Mouse (Mus musculus): ENCODE data around the gene Gm7137. TPM values are rescaled to one million over a fixed set of nuclear protein-coding genes. Genes with fewer than 3 reads are reported as not detected.
"Not testable (repeated sequence)": the region's sequence is repeated elsewhere in the genome, so short reads cannot be mapped to it uniquely, and the experiment has no call there.

Gm7137 gene
- polyA plus RNA-seq, 1 experiment, result not detected

GRCm38 (mm10) chr10:77769727-77770126 is 18.3 kb downstream of the Gm7137 start:
- WGBS, result 86% methylated on average over 1 of the region's 1 CpGs
- TF ChIP-seq POLR2A (IDR thresholded peaks at IDR 0.05; ENCODE audit: insufficient read depth, low read depth, low read length) (no peak), CTCF (IDR thresholded peaks at IDR 0.05; ENCODE audit: insufficient read depth, low read depth, low read length) (no peak)

GRCm38 (mm10) chr10:77759582-77759981 is 28.4 kb downstream of the Gm7137 start, which contains the start of gene Gm3233:
Gene Gm3233 (minus strand): TSS chr10:77759682.
- H3K4me1 ChIP-seq (ENCODE audit: control insufficient read depth, insufficient read depth, low read length); H3K4me3 ChIP-seq (ENCODE audit: insufficient read depth, low read depth, low read length); H3K27ac ChIP-seq (ENCODE audit: insufficient read depth, low read depth, low read length): not testable (repeated sequence)
- no CpG with 5 or more reads among the region's 1 CpGs for WGBS

More at GRCm38 (mm10) chr10:77769727-77770126, 18.3 kb downstream of the Gm7137 start:
- Histone ChIP-seq H3K4me3 (ENCODE audit: insufficient read depth, low read depth, low read length) (no peak overlapping the region), H3K27ac (ENCODE audit: insufficient read depth, low read depth, low read length) (no peak overlapping the region), H3K4me1 (ENCODE audit: control insufficient read depth, insufficient read depth, low read length) (0 out of 2 replicates have a peak, but pooled peaks cover 3% of the 10 kb centered on the region)

DNA sequence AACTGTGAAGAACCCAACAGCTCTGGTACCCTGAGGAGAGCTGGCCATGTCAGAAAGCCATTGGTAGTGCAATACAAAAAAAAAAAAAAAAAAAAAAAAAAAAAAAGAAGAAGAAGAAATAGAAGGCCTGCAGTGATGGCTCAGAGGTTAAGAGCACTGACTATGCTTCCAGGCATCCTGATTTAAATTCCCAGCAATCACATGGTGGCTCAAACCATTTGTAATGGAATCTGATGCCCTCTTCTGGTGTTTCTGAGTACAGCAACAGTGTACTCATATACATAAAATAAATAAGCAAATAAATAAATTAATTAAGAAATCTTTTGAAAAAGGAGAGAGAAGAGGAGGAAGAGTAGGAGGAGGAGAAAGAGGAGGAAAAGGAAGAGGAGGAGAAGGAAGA is 34.6 kb downstream of the Gm7137 start:
- peaks cover 9% of the 10 kb centered on the region; the same call in 1 of the 2 replicates for H3K4me1 ChIP-seq (ENCODE audit: control insufficient read depth, insufficient read depth, low read length)
- H3K27ac ChIP-seq (ENCODE audit: insufficient read depth, low read depth, low read length), result no peak overlapping the region
- no peak overlapping the region for H3K4me3 ChIP-seq (ENCODE audit: insufficient read depth, low read depth, low read length)
- TF ChIP-seq CTCF (IDR thresholded peaks at IDR 0.05; ENCODE audit: insufficient read depth, low read depth, low read length) (no peak), POLR2A (IDR thresholded peaks at IDR 0.05; ENCODE audit: insufficient read depth, low read depth, low read length) (no peak)

- 72% methylated on average over 3 of the region's 3 CpGs for WGBS
- not testable (repeated sequence) for H3K27ac ChIP-seq (ENCODE audit: insufficient read depth, low read depth, low read length); H3K4me3 ChIP-seq (ENCODE audit: insufficient read depth, low read depth, low read length); H3K4me1 ChIP-seq (ENCODE audit: control insufficient read depth, insufficient read depth, low read length)
Observed at GRCm38 (mm10) chr10:77752312-77752711, 35.7 kb downstream of the Gm7137 start.

DNA sequence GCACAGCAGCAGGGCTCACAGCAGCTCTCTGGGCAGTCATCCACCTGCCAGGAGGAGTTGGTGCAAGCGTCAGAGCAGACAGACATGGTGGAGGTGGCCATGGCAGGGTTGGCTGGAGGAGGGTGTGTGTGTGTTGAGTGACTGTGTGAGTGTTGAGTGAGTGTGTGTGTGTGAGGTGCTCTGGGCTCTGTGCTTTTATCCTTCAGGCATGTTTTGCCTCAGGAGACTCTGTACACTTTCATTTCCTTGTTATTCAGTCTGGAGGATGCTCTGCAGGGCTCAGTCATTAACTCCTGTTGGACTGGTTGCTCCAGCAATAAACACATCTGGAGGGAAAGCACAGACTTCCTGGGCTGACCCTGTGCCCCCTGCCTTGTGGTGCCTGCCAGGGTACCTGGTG is 36.7 kb downstream of the Gm7137 start, which contains the start of gene Gm9736:
TSS of gene Gm9736 (minus strand) at position 101 of the 400 bp plus-strand sequence.
- 75% methylated on average over 1 of the region's 1 CpGs for WGBS
- not testable (repeated sequence) for H3K27ac ChIP-seq (ENCODE audit: insufficient read depth, low read depth, low read length); H3K4me3 ChIP-seq (ENCODE audit: insufficient read depth, low read depth, low read length); H3K4me1 ChIP-seq (ENCODE audit: control insufficient read depth, insufficient read depth, low read length)

GRCm38 (mm10) chr10:77750686-77751085 is 37.3 kb downstream of the Gm7137 start:
- not testable (repeated sequence) for H3K4me3 ChIP-seq (ENCODE audit: insufficient read depth, low read depth, low read length)
- WGBS, result 54% methylated on average over 1 of the region's 1 CpGs

GRCm38 (mm10) chr10:77741924-77742688 is 45.9 kb downstream of the Gm7137 start, which contains the start of gene Gm18596:
Gene Gm18596 (minus strand): TSS chr10:77742638.
- WGBS, result 56% methylated on average over 5 of the region's 5 CpGs

More at GRCm38 (mm10) chr10:77750686-77751085, 37.3 kb downstream of the Gm7137 start:
- H3K4me1 ChIP-seq (ENCODE audit: control insufficient read depth, insufficient read depth, low read length); H3K27ac ChIP-seq (ENCODE audit: insufficient read depth, low read depth, low read length): not testable (repeated sequence)

GRCm38 (mm10) chr10:77738929-77739328 is 49.1 kb downstream of the Gm7137 start:
- H3K27ac ChIP-seq (ENCODE audit: insufficient read depth, low read depth, low read length), result no peak overlapping the region
- no peak overlapping the region for H3K4me3 ChIP-seq (ENCODE audit: insufficient read depth, low read depth, low read length)
- 96% methylated on average over 4 of the region's 4 CpGs for WGBS

More at GRCm38 (mm10) chr10:77741924-77742688, 45.9 kb downstream of the Gm7137 start, which contains the start of gene Gm18596:
- not testable (repeated sequence) for H3K27ac ChIP-seq (ENCODE audit: insufficient read depth, low read depth, low read length); H3K4me3 ChIP-seq (ENCODE audit: insufficient read depth, low read depth, low read length)
- H3K4me1 ChIP-seq (ENCODE audit: control insufficient read depth, insufficient read depth, low read length), result peaks cover 24% of the 10 kb centered on the region

More at GRCm38 (mm10) chr10:77738929-77739328, 49.1 kb downstream of the Gm7137 start:
- TF ChIP-seq CTCF (IDR thresholded peaks at IDR 0.05; ENCODE audit: insufficient read depth, low read depth, low read length) (no peak), POLR2A (IDR thresholded peaks at IDR 0.05; ENCODE audit: insufficient read depth, low read depth, low read length) (no peak)
- peaks cover 25% of the 10 kb centered on the region for H3K4me1 ChIP-seq (ENCODE audit: control insufficient read depth, insufficient read depth, low read length)

Other genes with a start within 250 kb of the Gm7137 start
- not detected in 2 replicates for gene Pttg1ip, start 206.5 kb downstream of the Gm7137 start, polyA plus RNA-seq (2012; ENCODE audit: insufficient read depth, insufficient read length, low replicate concordance, missing spikeins)
- gene Sumo3, start 182.1 kb downstream of the Gm7137 start, polyA plus RNA-seq (2012; ENCODE audit: insufficient read depth, insufficient read length, low replicate concordance, missing spikeins), result 414 TPM in 1 of 2 replicates, not detected in the other
- gene Gm49325, start 182.0 kb downstream of the Gm7137 start, polyA plus RNA-seq (2012; ENCODE audit: insufficient read depth, insufficient read length, low replicate concordance, missing spikeins), result not detected in 2 replicates
- gene Ube2g2, start 165.9 kb downstream of the Gm7137 start, polyA plus RNA-seq (2012; ENCODE audit: insufficient read depth, insufficient read length, low replicate concordance, missing spikeins), result not detected in 2 replicates
- gene Tspear, start 101.6 kb downstream of the Gm7137 start, polyA plus RNA-seq (2012; ENCODE audit: insufficient read depth, insufficient read length, low replicate concordance, missing spikeins), result not detected in 2 replicates
- not detected in 2 replicates for gene Gm19402, start 97.4 kb downstream of the Gm7137 start, polyA plus RNA-seq (2012; ENCODE audit: insufficient read depth, insufficient read length, low replicate concordance, missing spikeins)
- not detected in 2 replicates for gene Gm9508, start 91.0 kb downstream of the Gm7137 start, polyA plus RNA-seq (2012; ENCODE audit: insufficient read depth, insufficient read length, low replicate concordance, missing spikeins)
- gene Gm10272, start 81.6 kb downstream of the Gm7137 start, polyA plus RNA-seq (2012; ENCODE audit: insufficient read depth, insufficient read length, low replicate concordance, missing spikeins), result not detected in 2 replicates
- not detected in 2 replicates for gene Gm10024, start 76.7 kb downstream of the Gm7137 start, polyA plus RNA-seq (2012; ENCODE audit: insufficient read depth, insufficient read length, low replicate concordance, missing spikeins)
- gene Gm10142, start 72.4 kb downstream of the Gm7137 start, polyA plus RNA-seq (2012; ENCODE audit: insufficient read depth, insufficient read length, low replicate concordance, missing spikeins), result not detected in 2 replicates
- gene Krtap12-1, start 67.6 kb downstream of the Gm7137 start, polyA plus RNA-seq (2012; ENCODE audit: insufficient read depth, insufficient read length, low replicate concordance, missing spikeins), result not detected in 2 replicates
- gene Gm10100, start 61.7 kb downstream of the Gm7137 start, polyA plus RNA-seq (2012; ENCODE audit: insufficient read depth, insufficient read length, low replicate concordance, missing spikeins), result not detected in 2 replicates
- gene Gm18596, start 45.6 kb downstream of the Gm7137 start, polyA plus RNA-seq (2012; ENCODE audit: insufficient read depth, insufficient read length, low replicate concordance, missing spikeins), result not detected in 2 replicates
- gene Gm9736, start 36.8 kb downstream of the Gm7137 start, polyA plus RNA-seq (2012; ENCODE audit: insufficient read depth, insufficient read length, low replicate concordance, missing spikeins), result not detected in 2 replicates
- not detected in 2 replicates for gene Gm3233, start 28.5 kb downstream of the Gm7137 start, polyA plus RNA-seq (2012; ENCODE audit: insufficient read depth, insufficient read length, low replicate concordance, missing spikeins)
- gene Gm3238, start 16.9 kb downstream of the Gm7137 start, polyA plus RNA-seq (2012; ENCODE audit: insufficient read depth, insufficient read length, low replicate concordance, missing spikeins), result not detected in 2 replicates
- gene Gm7138, start 11.3 kb downstream of the Gm7137 start, polyA plus RNA-seq (2012; ENCODE audit: insufficient read depth, insufficient read length, low replicate concordance, missing spikeins), result not detected in 2 replicates
- gene Gm3250, start 5.7 kb downstream of the Gm7137 start, polyA plus RNA-seq (2012; ENCODE audit: insufficient read depth, insufficient read length, low replicate concordance, missing spikeins), result not detected in 2 replicates
- gene Gm9639, start 6.9 kb upstream of the Gm7137 start, polyA plus RNA-seq (2012; ENCODE audit: insufficient read depth, insufficient read length, low replicate concordance, missing spikeins), result not detected in 2 replicates
- gene Gm19668, start 10.9 kb upstream of the Gm7137 start, polyA plus RNA-seq (2012; ENCODE audit: insufficient read depth, insufficient read length, low replicate concordance, missing spikeins), result not detected in 2 replicates
- gene Gm9507, start 23.6 kb upstream of the Gm7137 start, polyA plus RNA-seq (2012; ENCODE audit: insufficient read depth, insufficient read length, low replicate concordance, missing spikeins), result not detected in 2 replicates
- gene Gm2696, start 26.5 kb upstream of the Gm7137 start, polyA plus RNA-seq (2012; ENCODE audit: insufficient read depth, insufficient read length, low replicate concordance, missing spikeins), result not detected in 2 replicates
- not detected in 2 replicates for gene Krtap10-4, start 38.9 kb upstream of the Gm7137 start, polyA plus RNA-seq (2012; ENCODE audit: insufficient read depth, insufficient read length, low replicate concordance, missing spikeins)
- gene Krtap10-10, start 47.7 kb upstream of the Gm7137 start, polyA plus RNA-seq (2012; ENCODE audit: insufficient read depth, insufficient read length, low replicate concordance, missing spikeins), result not detected in 2 replicates
- gene Gm36176, start 58.6 kb upstream of the Gm7137 start, polyA plus RNA-seq (2012; ENCODE audit: insufficient read depth, insufficient read length, low replicate concordance, missing spikeins), result not detected in 2 replicates
- gene Gm10318, start 64.7 kb upstream of the Gm7137 start, polyA plus RNA-seq (2012; ENCODE audit: insufficient read depth, insufficient read length, low replicate concordance, missing spikeins), result not detected in 2 replicates
- gene Gm3285, start 73.8 kb upstream of the Gm7137 start, polyA plus RNA-seq (2012; ENCODE audit: insufficient read depth, insufficient read length, low replicate concordance, missing spikeins), result not detected in 2 replicates
- not detected in 2 replicates for gene Lrrc3, start 114.3 kb upstream of the Gm7137 start, polyA plus RNA-seq (2012; ENCODE audit: insufficient read depth, insufficient read length, low replicate concordance, missing spikeins)
- gene Trpm2, start 182.4 kb upstream of the Gm7137 start, polyA plus RNA-seq (2012; ENCODE audit: insufficient read depth, insufficient read length, low replicate concordance, missing spikeins), result not detected in 2 replicates
- gene 1810043G02Rik, start 190.3 kb upstream of the Gm7137 start, polyA plus RNA-seq (2012; ENCODE audit: insufficient read depth, insufficient read length, low replicate concordance, missing spikeins), result not detected in 2 replicates
- not detected in 2 replicates for gene Pfkl, start 221.9 kb upstream of the Gm7137 start, polyA plus RNA-seq (2012; ENCODE audit: insufficient read depth, insufficient read length, low replicate concordance, missing spikeins)

Measured in olfactory bulb, adult 2 months (tissue).